Mouse (Mus musculus) cerebellum, adult (tissue): ENCODE data around the gene Rangrf.
A peak's percentile ranks its signal among the peaks of the same experiment; 100 is the strongest.
"Not testable (repeated sequence)": the region's sequence is repeated elsewhere in the genome, so short reads cannot be mapped to it uniquely, and the experiment has no call there.

ENCODE experiments used
- ATAC-seq: cut with Nextera tagmentation; 2 replicates; pipeline ENCODE4 v1.9.2; 2017; ENCODE audit warnings: mild to moderate bottlenecking, moderate library complexity, mixed read lengths; ENCODE audit not compliant: insufficient number of reproducible peaks, low FRiP score, low TSS enrichment

The Rangrf gene

GRCm38 (mm10) chr11:68982639-68983369 lies 7.8 kb upstream of the Rangrf start:
- ATAC-seq: no peak; the same call in 1 of the 2 replicates

- no peak for ATAC-seq
Observed at GRCm38 (mm10) chr11:68980919-68981318, 5.9 kb upstream of the Rangrf start.

DNA sequence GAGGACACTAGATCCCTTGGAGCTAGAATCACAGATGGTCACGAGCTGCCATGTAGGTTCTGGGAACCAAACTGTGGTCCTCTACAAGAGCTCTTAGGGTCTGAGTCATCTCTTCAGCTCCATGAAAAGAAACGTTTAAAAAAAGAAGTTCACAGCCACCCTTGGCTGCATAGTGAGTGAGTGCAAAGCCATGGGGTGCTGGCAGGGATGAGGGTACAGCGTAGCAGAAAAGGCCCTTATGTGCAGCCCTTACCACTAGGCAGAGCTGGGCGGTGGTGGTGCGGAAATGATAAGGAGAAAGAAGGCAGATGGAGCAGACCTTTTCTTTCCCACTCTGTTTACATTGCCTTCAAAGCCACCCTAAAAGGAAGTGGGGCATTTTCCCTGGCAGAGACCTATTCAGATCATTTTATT lies 4.3 kb upstream of the Rangrf start:
- ATAC-seq: no peak

DNA sequence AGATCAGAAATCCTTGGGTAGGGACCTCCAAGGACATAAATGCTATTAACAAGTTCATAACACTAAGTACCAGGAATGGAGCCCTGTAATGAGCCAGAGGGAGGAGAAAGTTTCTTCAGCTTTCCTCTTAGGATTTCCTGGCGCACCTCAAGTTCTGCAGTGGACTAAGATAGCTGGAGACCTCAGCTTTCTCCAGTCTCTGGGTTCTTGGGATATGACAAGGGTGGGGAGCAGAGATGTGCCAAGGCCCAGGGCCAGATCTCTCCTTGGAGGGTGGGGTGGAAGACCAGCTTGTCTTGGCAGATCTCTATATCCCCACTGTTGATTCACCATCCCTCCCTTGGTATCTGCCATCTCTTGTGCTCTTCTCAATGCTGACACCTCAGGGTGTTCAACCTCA lies 616 bp upstream of the Rangrf start:
- ATAC-seq: no peak

- ATAC-seq: no peak
Observed at GRCm38 (mm10) chr11:68974059-68974450, 930 bp downstream of the Rangrf start.

DNA sequence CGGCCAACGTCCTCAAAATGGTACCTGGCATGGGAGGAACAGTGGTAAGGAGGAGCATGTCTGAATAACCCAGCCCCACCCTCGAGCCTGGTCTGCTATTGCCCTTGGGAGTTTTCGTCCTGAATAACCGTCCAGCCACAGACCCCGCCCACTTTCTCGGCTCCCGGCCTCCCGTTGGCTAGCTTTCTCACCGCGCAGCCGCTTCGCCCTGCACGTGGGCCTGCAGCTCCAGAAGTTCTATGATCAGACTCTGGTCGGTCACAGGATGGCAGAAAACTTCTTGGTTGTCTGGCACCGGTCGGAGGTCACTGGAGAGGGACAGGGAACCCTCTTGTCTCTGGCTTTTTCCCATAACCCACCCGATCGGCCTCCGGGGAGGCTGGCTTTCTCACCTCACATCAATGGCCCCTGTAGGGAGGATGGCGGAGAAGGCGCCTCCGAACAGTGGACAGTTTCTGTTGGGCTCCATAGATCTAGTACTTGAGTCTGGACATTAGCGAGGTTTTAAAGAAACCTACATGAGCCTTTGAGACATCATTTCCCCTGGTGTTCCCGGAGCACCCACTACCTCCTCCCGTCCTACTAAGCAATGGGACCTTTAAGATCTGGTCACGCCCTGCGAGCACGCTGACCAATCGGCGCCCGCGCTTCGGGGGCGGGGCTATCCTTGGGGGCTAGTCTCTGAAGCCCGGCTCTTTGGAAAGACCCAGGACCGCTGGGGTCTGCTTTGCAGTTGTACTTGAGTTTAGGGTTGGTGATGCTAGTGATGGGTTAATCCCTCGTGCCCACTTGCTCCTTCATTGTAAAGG lies 1.5 kb downstream of the Rangrf start:
- peak; percentile 90; the same call in 1 of the 2 replicates for ATAC-seq

DNA sequence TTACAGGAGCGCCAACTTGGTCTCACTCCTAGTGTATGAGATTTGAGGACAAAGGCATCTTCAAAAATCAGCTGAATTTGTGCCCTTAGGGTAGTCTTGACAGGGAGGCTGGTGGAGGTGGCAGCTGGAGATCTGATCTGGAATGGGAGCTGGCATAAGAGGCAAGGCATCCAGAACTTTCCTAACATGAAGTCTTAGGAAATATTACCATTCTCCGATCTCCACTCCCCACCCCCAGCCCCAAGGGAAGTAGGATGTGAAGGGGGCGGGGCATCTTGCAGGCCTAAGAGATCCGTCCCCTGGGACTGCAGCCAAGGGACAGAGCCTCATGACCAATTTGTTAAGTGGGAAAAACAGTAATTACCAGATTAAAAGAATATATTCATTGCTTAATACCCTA lies 4.8 kb downstream of the Rangrf start:
- ATAC-seq: no peak

GRCm38 (mm10) chr11:68968752-68969151 lies 6.2 kb downstream of the Rangrf start:
- no peak for ATAC-seq

- peak; percentile 97 for ATAC-seq
Observed at GRCm38 (mm10) chr11:68967337-68968282, 7.4 kb downstream of the Rangrf start, which contains the start of gene Slc25a35. TSS of gene Slc25a35 (plus strand) at chr11:68968131.

DNA sequence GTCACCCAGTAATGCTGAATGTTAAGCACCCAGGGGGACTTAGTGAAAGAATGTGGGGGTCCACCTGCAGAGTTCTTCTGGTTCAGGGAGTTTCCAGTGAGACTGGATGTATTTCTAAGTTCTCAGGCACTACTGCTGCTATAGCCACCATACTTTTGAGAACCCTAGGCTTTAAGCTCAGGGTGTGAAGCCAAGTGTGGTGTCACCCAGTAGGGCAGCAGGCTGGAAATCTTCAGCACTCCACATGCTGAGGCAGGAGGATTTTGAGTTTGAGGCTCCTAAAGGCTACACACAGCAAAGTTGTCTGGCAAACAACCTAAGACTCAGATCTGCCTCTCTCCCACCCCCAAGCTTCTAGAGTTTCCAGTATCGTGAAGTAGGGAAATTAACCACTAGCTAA lies 8.4 kb downstream of the Rangrf start:
- no peak for ATAC-seq

DNA sequence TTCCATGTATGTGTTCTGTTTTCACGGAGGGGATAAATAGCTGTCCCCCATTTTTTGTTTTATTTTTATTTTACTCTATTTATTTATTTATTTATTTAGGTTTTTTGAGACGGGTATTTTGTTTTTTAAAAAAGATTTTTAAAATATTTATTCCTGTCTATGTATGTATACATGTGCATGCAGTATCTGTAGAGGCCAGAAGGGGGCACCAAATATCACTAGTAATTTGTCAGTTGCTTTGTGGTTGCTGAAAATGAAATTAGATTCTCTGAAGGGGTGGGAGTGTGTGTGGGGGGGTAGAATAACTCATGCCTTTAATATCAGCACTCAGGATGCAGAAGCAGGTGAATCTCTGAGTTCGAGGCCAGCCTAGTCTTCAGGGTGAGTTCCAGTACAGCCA lies 9.1 kb downstream of the Rangrf start:
- no peak for ATAC-seq

DNA sequence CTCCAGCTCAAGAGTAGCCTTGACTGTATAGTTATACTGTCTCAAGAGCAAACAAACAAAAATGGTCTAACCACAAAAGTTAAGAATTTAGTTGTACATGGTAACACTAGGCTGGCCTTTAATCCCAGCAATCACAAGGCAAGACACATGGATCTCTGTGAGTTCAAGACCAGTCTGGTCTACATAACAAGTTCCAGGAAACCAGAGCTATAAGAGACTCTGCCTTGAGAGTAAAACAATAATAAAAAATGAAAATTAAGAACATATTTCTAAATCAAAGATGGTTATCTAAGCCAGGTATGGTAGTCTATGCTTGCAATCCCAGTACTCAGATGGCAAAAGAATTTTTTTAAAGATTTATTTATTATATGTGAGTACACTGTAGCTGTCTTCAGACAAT lies 9.9 kb downstream of the Rangrf start:
- ATAC-seq: no peak

DNA sequence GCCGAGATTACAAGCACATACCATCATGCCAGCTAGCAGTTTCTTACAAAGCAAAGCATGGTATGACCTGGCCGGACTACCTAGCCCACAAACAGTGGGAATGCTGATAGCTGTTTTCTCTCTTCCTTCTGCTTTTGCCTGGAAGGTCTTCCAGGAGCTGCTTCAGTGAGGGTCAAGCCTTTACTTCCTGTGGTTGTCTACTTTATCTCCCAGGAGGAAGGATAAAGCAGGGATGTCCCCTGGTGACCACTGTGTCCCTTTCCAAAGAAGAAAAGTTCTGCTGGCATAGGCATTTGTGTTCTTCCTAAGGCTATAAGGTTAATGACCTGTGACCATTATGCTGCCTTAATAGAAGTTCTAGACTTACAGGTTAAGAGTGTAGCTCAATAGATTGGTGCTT lies 11.6 kb downstream of the Rangrf start:
- ATAC-seq: no peak

DNA sequence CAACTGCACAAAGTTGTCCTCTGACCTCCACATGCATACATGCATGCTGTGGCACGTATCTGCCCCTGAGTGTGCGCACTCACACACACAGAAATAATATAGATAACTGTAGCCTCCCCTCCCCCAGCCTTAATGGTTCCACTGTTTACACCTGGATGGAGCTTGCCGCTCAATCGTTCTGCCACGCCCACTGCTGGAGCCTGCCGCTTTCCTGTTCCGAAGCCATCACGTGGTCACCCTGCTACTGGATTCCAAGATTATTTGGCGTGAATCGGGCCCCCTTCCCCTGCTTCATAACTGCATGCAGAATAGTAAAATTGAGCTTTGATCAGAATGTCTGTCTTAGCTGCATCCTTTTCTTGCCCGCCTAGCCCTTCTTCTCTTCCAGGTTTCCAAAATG lies 12.8 kb downstream of the Rangrf start:
- ATAC-seq: not testable (repeated sequence)

- no peak for ATAC-seq
Observed at GRCm38 (mm10) chr11:68961596-68961995, 13.4 kb downstream of the Rangrf start.

DNA sequence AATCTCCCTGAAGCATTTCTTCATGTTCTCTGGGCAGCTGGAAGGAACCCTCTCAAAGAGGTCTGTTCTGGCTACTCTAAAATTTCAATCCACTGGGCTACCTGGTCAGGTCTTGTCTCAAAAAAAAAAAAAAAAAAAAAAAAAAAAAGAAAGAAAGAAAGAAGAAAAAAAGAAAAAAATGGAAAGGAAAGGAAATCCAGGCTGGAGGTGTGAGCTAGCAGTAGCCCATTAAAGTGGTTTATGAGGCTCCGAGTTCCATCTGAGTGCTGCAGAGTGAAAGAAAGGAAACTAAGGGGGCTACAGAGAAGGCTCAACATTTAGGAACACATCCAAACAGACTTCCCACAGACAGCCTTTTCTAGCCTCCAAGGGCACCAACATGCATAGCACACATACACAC lies 17.0 kb downstream of the Rangrf start:
- ATAC-seq: no peak

DNA sequence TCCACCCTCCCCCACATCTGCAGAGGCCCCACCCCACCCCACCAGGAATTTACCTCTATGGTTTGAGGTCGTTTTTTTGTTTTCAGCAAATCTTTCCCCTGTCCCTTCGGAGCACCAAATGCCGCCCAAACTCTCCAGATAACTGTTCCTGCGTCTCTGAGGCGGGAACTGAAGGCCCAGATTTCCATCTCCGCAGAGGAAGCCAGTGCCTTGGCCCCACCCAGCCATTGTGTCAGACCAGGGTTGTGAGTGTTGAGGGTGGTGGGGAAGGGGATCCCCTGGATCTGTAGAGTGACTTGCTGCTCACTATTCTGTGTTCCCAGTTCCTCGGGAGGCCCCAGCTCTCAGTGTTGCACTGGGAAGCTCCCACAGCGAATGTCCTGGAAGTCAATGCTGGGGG lies 17.7 kb downstream of the Rangrf start, which contains the start of gene Arhgef15:
TSS of gene Arhgef15 (minus strand) at position 173 of the 400 bp plus-strand sequence.
- no peak for ATAC-seq

DNA sequence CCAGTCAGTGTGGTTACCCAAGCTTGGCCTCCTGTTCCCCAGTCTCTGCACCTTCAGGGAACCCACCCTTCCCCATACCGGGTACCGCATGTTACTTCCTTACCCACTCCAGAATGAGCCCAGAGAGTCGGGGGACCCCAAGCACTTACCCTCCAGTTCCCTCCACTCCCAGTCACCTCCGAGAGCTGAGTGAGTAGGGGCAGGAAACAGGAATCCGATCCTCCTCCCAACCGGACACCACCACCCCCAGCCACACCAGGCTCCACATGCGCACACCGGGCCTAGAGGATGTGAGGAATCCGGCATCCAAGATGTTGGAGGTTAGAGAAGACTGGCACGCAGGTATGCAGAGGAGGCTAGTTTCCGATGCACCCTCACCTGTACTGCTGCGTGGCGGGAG lies 18.3 kb downstream of the Rangrf start:
- no peak for ATAC-seq

- ATAC-seq: no peak
Observed at GRCm38 (mm10) chr11:68956107-68956506, 18.9 kb downstream of the Rangrf start.

DNA sequence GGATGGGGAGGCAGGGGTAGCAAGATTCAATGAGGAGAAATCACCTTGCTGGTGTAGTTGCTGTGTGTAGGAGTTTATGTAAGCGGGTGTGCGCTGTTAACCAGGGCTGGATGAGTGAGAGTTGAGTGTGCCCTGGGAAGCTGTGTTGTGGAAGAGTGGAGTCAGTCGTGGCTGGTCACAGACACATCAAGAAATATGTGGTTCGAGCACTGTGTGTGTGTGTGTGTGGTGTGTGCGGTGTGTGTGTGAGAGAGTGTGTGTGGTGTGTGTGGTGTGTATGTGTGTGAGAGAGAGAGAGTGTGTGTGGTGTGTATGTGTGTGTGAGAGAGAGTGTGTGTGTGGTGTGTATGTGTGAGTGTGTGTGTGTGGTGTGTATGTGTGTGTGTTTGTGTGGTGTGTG lies 19.5 kb downstream of the Rangrf start:
- ATAC-seq: no peak
